Mouse (Mus musculus) spleen, embryonic (tissue): ENCODE data around the gene Lgals12.

Experiments
- CTCF ChIA-PET: fragments of 350-600 bp; sonication (Branson Sonifier 250); formaldehyde crosslinking; loops from one replicate; lab custom pipeline; 2022; lab: Charles Lee

The Lgals12 gene

DNA sequence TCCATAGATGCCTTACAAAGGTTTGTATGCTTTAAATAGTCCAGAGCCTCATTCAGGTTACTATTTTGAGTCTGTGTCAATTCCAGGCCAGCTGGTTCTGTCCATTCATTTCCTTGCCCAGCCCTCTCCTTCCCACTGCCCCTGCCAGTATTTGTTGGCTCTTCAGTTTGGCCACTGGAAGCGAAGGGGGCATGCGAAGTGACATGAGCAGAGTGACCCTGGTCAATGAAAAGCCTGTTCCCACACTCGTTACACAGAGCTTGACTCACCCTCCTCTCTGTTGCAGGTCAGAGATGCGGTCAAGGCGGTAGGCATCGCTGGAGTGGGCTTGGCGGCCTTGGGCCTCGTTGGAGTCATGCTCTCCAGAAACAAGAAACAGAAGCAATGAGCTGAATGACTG, 21.7 kb downstream of the Lgals12 start:
- CTCF ChIA-PET: no interaction called here

DNA sequence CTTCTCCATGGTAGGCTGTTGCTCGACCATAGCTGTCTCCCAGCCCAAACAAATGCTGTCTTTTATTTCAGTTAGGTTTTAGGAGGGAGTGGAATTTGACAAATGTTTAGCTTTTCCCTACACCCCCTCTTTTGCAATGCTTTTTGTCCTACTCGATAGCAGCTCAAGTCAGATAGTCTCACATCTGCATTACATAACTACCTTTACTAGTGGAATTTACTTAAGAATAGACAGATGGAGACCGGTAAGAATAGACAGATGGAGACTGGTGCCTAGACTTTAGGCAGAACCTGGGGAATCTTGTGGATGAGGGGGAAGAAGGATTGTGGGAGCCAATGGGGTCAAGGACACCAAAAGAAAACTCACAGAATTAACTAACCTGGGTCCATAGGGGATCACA, 23.4 kb downstream of the Lgals12 start:
- CTCF ChIA-PET: no interaction called here

DNA sequence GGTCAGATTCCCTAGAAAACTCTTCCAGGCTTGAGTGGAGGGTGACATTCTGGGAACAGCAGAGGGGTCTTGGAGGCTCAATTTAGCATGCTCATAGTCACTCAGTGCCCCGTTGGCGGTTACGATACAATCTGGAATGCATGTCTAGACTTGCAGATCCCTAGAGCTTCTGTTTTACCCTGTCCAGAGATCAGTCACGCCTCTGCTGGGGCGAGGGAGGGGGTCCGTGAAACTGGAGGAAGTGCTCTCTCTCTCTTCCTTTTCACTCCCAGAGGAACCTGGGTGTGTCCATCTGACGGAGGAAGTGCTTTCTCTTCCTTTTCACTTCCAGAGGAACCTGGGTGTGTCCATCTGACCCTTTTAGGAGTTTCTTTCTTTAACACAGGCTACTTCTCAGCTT, 23.9 kb downstream of the Lgals12 start:
- CTCF ChIA-PET: no interaction called here

DNA sequence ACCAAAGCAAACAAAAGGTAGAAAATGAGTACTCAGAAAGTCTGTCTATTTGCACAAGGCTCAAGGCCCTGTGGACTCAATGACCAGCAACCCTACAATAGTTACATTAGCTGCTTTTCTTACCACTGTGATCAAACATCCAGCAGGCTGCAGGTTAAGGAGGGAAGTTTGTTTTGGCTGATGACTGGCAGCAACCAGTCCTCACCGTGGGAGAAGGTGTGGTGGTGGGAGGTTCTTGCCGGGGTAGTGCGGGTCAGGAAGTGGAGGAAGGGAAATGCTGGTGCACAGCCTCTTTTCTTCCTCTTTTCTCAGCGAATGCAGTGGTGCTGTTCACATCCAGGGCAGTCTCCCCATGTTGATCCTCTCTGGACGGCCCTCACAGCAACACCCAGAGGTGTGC, 26.0 kb downstream of the Lgals12 start:
- CTCF ChIA-PET: interaction anchor here (0.5 kb wide), 1 partner anchor 77 kb away, joined by 5 read pairs; no protein-coding TSS in a partner anchor

DNA sequence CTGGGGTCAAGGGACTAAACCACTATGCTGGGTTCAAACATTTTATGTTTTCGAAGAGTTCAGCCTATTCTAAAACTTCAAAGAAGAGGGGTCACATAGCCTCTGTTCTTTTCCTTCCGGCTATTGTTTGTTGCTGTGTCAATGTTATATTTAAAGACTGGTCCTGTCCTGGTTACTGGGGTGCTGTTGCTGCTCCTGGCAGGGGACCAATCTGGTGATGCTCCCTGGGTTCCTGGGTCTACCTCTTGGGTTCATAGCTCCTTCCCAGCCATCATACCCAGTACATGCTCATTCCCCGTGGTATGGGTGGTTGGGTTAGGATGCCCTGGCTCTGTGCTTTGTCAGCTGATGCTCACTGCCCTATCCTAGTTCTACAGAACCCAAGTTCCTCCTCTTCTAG, 29.3 kb downstream of the Lgals12 start:
- CTCF ChIA-PET: no interaction called here

DNA sequence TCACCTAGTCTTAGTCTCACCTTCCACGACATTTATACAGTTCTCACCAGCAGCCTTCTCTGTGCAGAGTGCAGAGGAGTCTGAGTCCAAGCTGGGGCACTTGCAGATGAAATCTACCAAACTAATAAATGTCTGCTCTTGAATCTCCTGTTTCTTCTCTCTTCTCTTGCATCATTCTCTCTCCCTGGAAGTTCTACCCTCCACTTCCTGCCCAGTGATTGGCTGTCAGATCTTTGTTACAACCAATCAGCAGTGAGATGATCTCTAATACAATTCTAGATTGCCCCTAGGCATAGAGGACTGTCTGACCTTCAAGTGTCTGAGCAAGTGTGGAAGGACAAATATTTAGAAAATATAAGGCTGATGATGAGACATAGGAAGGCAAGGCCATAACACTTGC, 30.8 kb downstream of the Lgals12 start:
- CTCF ChIA-PET: no interaction called here

DNA sequence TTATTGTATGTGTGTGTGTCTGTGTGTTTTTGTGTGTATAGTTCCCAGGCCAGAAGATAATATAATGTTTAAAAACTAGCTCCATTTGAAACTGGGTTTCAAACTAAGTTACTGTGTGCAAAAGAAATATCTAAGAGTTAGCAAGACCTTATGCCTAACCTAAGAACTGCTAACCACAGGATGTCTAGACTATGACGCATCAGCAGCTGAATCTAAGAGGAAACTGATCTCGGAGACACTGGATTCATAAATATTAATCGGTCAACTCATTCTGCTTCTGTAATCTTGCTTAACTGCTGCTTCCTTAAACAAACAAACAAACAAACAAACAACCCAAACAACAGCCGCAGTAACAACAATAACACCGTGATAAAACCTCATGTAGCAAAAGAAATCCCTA, 37.3 kb downstream of the Lgals12 start:
- CTCF ChIA-PET: no interaction called here

DNA sequence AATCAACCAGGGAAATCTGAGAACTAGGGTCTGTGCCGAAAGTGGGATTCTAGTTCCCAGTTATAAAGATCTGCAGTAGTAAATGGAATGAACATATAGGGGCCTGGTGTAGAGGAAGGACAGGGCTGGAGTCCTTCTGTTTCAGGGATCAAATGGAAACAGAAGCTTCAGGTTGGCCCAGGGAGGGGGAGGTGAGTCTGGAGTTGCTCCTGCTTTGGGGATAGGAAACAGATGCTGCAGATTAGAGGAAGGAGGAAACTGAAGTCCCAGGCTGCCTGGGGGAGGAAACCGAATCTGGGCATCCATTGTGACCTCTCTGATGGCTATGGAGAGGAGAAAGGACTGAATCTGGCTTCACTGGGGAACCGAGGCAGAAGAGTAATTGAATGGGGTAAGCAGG, 38.6 kb downstream of the Lgals12 start:
- CTCF ChIA-PET: no interaction called here

DNA sequence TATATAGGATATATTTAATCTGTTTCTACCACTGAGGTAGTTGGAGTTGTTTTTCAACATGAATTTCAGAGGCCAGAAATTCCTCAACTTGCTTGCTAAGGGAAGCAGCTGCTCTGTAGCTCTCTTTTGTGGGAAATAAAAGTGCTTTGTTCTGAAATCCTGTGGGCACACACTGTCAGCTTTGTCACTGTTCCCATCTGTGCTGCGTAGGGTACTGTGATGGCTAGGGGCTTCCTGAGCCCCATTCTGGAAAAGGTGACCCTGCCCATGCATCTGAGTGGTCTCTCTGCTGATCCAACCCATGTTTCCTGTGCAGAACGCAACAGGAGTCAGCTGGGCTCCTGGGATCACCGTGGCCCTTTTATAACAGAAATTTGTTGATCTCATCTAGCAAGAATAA, 40.2 kb downstream of the Lgals12 start:
- CTCF ChIA-PET: interaction anchor here (0.5 kb wide), 1 partner anchor 78 kb away, joined by 3 read pairs; no protein-coding TSS in a partner anchor

DNA sequence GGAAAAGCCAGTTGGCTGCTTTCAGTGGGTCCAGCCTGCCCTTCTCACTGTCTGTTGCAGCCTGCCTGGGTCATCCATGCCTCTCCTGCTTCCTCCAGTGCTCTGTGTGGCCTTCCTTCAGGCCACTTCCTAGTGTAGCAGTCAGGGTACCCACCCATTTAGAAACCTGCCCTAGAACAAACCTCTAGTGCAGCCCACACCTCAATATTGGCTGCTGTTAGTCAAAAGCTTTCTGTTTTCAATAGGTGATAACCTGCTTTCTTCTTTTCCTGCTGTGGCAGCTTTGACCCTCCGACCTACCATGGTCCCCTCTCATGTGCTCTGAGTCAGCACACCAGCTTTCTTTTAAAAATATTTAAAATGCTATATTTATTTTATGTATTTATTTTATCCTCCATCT, 42.5 kb downstream of the Lgals12 start:
- CTCF ChIA-PET: no interaction called here

DNA sequence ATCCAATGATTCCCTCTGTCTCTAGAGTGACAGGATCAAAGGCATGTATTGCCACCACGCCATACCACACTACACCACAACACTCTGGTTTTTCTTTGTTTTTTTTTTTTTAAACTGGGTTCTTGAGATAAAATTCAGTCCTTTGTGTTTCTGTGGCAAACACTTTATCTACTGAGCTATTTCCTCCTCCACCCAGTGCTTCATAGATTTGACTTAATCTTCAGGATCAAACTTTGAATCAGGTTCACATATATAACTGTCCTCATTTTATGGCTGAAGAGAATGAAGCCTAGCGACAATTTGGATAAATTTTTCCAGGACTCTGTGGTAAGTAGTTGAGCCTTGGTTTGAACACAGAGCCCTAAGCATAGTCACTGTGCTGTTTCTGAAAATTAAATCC, 43.3 kb downstream of the Lgals12 start:
- CTCF ChIA-PET: no interaction called here

DNA sequence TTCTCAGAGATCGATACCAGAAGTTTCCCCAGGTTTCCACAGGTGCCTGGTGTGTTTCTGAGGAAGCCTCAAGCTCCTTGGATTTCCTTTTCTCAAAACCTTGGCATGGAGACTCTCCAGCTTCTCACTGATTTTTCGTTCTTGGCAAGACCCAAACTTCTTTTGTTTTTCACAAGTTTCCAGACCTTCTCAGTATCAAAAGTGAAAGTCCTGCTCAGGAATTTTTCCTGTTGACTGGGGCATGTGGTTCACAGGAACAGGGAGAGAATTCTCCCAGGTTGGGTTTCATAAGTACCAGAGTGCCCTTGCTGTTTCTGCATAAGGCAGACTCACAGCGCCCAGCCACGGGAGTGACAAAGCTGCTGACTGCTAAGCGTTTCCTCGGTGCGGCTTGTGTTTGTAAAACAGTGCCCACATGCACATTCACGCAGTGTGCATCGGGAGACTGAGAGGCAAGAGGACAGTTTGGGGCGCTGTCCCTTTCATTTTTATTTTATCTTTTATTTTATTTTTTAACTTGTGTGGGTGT, 44.3 kb downstream of the Lgals12 start:
- CTCF ChIA-PET: no interaction called here

DNA sequence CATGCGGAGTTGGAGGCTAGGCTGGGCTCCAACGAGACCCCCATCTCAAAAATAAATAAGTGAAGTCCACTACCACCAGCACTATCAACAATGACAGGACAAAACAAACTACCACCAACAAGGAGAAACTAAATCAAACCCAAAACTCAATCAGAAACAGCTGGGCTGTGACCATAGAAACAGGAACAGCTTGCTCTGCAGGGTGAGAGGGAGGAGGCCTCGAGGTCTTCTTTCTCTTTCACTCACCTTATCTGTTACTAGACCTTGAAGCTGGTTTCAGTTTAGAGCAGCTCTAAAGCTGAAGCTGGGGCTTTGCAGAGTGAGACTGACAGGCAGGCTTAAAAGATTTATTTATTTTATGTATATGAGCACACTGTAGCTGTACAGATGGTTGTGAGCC, 45.5 kb downstream of the Lgals12 start:
- CTCF ChIA-PET: no interaction called here

DNA sequence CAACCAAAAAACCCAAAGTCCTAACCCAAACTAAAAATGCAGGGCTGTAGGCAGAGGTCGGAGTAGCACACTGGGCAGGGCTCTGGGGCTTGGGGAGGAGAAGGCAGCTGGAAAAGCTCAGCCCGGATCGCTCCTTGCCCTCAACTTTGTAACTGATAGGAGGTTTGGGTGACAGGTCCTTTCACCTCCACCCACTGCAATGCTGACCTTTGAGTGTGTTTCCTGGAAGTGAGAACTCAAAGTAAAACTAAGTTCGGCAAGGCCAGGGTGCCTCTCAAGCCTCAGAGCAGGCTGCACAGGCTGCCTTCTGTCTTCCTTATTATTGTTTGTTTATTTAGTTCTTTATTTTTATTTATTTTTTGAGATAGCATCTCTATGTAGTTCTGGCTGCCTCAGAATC, 47.0 kb downstream of the Lgals12 start:
- CTCF ChIA-PET: no interaction called here

DNA sequence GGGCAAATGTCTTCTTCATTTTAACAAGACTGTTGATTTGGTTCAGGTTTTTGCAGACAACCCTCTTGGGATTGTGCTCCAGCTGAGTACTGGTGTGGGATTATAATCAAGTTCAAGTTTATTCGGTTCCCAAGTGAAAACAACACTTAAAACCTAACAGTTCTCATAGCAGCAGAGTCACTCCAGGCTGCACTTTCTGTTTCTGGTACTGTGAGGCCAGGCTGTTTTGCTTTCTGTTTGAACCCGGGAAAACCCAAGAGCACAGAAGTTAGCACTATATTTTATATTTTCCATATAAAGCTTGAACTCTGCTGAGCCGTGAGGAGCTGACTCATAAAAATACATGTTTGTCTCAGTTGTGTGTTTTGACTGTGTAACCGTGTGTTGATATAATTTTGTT, 48.3 kb downstream of the Lgals12 start:
- CTCF ChIA-PET: interaction anchor here (0.5 to 0.7 kb wide), 2 partner anchors 36 to 441 kb away, joined by 3 to 4 read pairs; no protein-coding TSS in a partner anchor

DNA sequence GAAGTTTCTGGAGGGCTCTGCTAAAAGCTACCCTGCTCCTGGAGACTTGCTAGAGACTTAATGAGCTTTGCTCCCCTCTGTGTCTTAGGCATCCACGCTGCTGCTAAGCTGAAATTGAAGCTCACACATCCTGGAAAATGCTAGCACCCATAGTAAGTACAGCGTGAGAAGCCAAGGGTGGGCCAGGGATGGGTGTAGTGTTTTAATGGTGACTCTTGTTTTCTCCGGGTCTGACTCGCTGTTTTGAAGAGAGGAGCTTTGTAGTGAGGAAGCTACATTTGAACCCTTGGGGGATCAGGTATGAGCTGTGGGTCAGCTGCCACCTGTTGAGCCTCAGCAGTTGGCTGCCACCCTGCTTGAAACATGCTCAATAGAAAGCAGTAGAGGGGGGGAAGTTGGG, 49.1 kb downstream of the Lgals12 start:
- CTCF ChIA-PET: no interaction called here

DNA sequence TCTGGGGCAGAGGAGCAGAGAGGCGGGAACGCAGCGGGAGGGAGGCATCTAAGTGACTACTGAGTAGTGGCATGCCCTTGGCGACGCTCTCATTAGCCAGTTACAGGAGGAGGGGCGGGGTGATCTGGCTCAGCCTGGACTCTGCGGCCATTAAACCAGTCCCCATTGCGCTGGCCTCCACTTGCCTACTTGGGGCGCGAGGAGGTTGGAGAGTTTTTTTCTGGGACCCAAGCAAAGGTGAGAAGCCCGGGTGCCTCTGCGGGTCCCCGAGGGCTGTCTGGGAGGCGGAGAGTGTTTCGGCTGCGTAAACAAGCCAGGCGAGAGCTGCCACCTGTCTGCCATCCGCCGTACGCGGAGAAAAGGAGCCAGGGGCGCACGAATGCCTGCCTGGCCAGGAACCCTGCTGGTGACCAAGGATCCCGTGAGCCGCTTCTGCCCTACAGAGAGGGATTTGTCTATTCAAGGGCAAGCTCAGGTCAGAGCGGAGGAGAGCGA, 49.6 kb downstream of the Lgals12 start, which contains the start of gene Pla2g16:
Pla2g16 (plus strand) TSS at position 132 of the 495 bp plus-strand sequence.
- CTCF ChIA-PET: no interaction called here

DNA sequence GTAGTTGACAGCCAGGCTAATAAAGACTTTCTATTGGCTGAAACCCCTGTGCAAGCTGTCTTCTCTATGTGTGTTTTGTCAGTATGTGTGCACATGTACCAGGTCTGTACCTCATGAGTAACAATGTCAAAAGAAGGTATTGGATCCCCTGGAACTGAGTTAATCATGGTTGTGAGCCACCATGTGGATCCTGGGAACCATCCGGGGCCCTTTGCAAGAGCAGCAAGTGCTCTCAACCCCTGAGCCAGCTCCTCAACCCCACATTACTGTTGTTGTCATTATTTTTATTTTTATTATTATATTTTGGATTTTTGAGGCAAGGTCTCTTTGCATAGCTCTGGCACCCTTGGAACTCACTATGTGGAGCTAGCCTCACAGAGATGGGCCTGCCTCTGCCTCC, 50.4 kb downstream of the Lgals12 start:
- CTCF ChIA-PET: no interaction called here

DNA sequence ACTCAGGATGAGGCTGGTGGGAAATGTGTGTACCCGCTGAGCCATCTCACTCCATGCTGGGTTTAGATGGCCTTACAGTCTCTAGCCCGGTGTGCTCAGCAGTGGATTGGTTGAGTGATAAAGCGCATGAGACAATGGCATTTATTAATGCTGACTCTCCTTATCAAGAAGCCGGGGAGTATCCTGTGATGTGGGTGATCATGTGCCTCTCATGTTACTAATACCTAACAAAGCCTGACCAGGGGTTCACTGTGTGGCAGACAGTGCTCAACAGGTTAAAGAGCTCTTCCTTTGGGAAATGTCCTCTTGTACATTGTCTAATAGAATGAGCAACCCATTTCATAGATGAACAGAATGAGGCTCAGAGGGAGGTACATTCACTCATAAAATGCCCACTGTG, 52.1 kb downstream of the Lgals12 start:
- CTCF ChIA-PET: no interaction called here

DNA sequence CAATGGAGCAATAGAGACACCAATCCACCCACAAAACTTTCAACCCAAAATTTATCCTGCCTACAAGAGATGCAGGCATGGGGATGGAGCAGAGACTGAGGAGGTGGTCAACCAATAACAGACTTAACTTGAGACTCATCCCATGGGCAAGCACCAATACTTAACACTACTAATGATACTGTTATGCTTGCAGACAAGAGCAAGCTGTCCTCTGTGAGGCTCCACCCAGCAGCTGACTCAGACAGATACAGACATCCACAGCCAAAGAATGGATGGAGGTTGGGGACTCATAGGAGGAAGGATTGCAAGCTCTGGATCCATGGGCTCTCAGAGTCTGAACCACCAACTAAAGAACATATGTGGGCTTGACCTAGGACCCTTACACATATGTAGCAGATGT, 53.6 kb downstream of the Lgals12 start:
- CTCF ChIA-PET: no interaction called here

DNA sequence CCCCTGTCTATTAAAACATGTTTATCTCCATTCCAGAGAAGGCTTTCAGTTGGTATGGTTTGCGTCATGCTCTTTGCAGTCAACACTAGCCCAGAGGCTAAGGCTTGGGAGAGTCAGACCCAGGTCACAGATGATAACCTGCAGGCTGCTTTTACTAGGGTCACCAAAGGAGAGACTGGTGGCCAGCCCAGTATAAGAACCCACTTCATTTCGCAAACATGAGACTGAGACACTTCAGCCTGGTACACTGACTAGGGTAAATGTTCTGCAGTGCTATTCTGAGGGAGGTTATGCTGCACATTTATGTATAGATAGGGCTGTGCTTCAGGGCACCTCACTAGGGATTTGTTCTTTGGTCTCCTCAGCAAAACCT, 54.7 kb downstream of the Lgals12 start:
- CTCF ChIA-PET: no interaction called here

DNA sequence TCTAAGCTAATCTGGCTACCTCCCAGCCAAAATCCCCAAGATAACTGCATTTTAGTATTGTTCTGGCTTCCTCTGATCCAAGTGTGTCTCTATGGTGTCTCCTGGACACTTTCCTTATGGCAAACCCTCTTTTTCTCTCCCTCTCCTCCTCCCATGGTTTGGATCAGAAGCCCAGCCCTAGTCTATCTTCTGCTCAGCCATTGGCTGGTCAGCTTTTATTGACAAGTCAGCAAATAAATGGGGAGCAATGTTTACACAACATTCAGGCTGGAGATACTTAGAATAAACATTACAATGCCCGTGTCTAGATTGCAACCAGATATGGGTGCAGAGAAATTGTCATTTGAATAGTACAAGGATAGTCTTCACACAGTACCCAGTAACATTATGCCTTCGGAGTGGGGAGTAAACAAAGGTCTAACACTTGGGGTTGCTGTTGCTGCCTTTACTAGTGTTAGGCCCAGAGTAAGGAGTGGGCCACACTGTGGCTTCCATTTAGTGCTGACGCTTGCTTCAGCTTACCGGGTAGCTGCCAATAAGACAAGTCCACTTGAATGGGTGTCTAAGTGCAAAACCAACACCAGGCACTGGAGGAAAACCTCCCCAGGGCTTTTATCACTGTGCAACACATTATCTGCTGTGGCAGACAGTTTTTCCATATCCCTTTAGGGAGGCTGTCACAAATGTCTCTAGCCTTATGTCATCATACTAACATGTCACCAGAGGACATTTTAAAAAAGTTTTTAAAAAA, 55.3 kb downstream of the Lgals12 start:
- CTCF ChIA-PET: no interaction called here

DNA sequence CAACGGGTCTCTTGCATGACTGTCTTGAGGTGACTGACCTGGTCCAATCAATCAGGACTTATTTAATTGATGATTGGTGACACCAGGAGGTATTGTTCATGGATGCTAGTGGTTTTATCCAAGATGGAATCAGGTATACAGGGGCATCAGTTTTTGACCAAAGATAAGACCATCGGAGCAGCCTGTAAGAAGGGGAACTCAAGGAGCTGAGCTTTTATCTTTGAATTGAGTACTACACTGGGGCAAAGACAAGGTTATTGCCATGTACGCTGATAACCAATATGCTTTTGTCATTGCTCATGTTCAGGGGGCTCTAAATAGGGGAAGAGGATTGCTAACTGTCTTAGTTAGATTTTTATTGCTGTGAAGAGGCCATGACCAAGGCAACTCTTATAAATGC, 58.1 kb downstream of the Lgals12 start:
- CTCF ChIA-PET: no interaction called here
